Mouse (Mus musculus): ENCODE measurements around the gene Il1rl1.
A peak's percentile ranks its signal among the peaks of the same experiment; 100 is the strongest.

The Il1rl1 gene

GRCm38 (mm10) chr1:40437340-40437739, 8.0 kb downstream of the Il1rl1 start:
- DNase-seq (ENCODE audit: low spot score in 2 of 2), result no peak

DNA sequence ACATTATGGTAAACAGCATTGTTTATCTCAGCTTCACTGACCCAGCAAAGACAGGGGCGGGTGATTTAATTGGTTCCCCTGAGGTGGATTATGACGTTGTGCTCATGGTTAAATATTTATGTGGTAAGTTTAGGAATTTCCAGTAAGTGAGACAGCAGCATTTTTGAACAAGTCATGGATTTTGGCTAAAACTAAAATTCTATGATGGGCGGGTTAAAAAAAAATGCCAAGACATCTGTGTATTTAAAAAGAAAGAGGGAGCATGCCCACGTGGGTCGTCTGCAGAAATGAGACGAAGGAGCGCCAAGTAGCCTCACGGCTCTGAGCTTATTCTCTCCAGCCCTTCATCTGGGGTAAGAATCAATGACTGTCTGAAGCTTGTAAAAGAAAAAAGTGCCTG, 10.1 kb downstream of the Il1rl1 start:
- no peak for DNase-seq (ENCODE audit: low spot score in 2 of 2)

GRCm38 (mm10) chr1:40444800-40445199, 15.4 kb downstream of the Il1rl1 start:
- DNase-seq (ENCODE audit: low spot score in 2 of 2), result peak in 1 of 2 experiments; percentile 20

- no peak for DNase-seq (ENCODE audit: low spot score in 2 of 2)
These were observed 36.4 kb downstream of the Il1rl1 start, which contains the start of gene Il18r1 for GRCm38 (mm10) chr1:40465477-40466430. Gene Il18r1, plus strand, starts transcription at chr1:40465552.

DNA sequence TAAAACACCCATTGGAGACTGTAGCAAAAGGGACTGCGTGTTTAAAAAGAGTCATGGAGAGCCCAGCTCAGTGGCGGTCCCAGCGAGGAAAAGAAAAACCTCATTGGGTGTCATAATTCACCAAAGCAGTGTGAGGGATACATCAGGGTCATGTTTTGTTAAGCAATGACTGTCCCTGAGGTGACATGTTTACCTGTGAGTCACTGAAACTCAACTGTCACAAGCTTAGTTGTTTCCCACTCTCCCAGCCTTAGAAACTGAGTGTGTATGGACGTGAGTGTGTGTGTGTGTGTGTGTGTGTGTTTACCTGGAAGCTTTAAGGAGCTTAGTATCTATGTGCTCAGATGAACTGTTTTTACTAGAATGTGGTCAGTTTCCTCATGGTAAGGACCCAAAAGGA, 37.9 kb downstream of the Il1rl1 start:
- DNase-seq (ENCODE audit: low spot score in 2 of 2), result no peak

GRCm38 (mm10) chr1:40468805-40469204, 39.4 kb downstream of the Il1rl1 start:
- no peak for DNase-seq (ENCODE audit: low spot score in 2 of 2)

DNA sequence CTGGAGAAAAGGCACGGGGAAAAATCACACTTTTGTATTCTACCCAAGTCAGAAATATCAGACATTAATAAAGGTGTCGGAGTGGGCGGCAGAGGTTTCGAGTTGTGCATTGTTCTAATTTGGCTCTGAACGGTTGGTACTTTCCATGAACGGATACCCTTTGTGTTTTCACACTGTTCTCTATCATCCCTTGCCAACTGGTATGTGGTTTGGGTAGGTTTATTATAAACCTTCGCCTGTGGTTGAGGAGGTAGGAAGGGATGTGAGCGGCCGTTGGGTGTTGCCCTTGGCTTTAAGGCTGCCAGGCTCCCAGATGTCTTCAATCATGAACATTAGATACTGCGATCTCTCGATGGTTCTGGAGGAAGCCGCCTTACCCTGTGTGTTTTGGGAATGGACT, 40.5 kb downstream of the Il1rl1 start:
- no peak for DNase-seq (ENCODE audit: low spot score in 2 of 2)

DNA sequence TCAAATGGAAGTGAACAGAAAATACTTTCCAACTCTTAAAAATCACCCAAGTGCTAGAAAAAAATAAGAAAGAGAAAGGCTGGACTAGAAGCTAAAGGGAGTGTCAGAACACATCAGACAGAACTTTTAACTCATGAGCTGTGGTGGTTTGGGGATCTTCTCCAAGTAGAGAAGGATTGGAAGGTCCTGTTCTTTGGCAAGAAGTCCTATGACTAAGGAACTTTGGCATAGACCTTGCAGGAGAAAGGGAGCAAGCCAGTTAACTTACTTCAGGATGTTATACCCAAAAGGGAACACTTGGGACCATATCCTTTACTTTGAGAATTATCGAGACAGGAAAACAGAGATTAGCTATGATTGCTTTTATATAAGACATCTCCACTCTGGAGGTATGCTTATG, 43.0 kb downstream of the Il1rl1 start:
- no peak for DNase-seq (ENCODE audit: low spot score in 2 of 2)

DNA sequence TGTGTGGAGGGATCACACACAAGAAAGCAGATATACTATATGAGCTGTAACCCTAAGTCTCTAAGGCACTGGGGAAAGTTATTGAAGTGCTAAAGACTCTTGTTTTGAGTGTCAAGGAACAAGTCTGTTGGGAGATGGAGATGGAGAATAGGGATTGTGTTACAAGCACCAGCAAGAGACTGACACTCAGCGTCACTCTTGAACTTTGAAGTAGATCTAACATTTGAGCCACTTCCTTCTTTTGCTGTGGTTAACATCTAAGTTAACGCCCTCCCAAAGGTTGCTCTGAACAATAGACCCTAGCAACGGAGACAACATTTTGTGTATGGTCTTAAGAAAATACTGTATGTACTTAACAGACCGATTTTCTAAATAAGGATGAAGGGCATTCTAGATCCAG, 44.3 kb downstream of the Il1rl1 start:
- DNase-seq (ENCODE audit: low spot score in 2 of 2), result no peak

- no peak for DNase-seq (ENCODE audit: low spot score in 2 of 2)
These were observed 45.0 kb downstream of the Il1rl1 start for GRCm38 (mm10) chr1:40474336-40474735.

DNA sequence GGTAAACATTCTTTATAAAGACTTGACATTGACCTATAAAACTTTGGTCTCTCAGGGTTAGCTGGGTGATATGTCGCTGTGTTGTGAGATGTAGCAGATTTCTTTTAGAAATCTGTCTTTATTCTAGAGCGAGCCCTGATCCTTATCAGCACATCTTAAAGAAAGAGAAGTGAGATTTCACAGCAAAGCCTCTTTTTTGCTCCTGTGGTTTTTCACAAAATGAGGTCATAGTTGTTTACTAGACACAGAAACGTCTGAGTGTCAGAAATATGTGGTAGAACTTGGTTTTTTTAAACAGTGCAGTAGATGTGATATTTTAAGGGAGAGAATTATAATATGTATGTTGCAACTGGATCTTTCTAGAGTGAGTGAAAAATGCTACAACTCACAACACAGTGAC, 46.3 kb downstream of the Il1rl1 start:
- no peak for DNase-seq (ENCODE audit: low spot score in 2 of 2)

GRCm38 (mm10) chr1:40476756-40477155, 47.4 kb downstream of the Il1rl1 start:
- no peak for DNase-seq (ENCODE audit: low spot score in 2 of 2)

- no peak for DNase-seq (ENCODE audit: low spot score in 2 of 2)
These were observed 50.1 kb downstream of the Il1rl1 start for GRCm38 (mm10) chr1:40479505-40479923.

GRCm38 (mm10) chr1:40494594-40494993, 65.2 kb downstream of the Il1rl1 start:
- DNase-seq (ENCODE audit: low spot score in 2 of 2), result no peak

- no peak for DNase-seq (ENCODE audit: low spot score in 2 of 2)
These were observed 70.3 kb downstream of the Il1rl1 start for GRCm38 (mm10) chr1:40499708-40500107.

- DNase-seq (ENCODE audit: low spot score in 2 of 2), result no peak
These were observed 71.8 kb downstream of the Il1rl1 start for GRCm38 (mm10) chr1:40501126-40501525.

GRCm38 (mm10) chr1:40501546-40502398, 72.4 kb downstream of the Il1rl1 start:
- DNase-seq (ENCODE audit: low spot score in 2 of 2), result no peak

GRCm38 (mm10) chr1:40504548-40504947, 75.2 kb downstream of the Il1rl1 start:
- DNase-seq (ENCODE audit: low spot score in 2 of 2), result no peak

All from left cerebral cortex, adult 9 months (tissue).